Mouse (Mus musculus) liver, embryonic 11.5 days (tissue): ENCODE measurements around the gene Hey2. TPM values are rescaled to one million over a fixed set of nuclear protein-coding genes. Genes with fewer than 3 reads are reported as not detected.
A peak's percentile ranks its signal among the peaks of the same experiment; 100 is the strongest.

ENCODE experiments used
- ATAC-seq: fragments of 200-750 bp; cut with Nextera tagmentation; replicated peaks from 2 replicates; pipeline ENCODE4 v1.8.0; 2017; ENCODE audit warnings: moderate number of reproducible peaks, mild to moderate bottlenecking, moderate TSS enrichment, moderate library complexity; ENCODE audit not compliant: low FRiP score
- DNase-seq: peaks from one replicate; pipeline ENCODE4 v3.0.0-alpha.2; 2017; ENCODE audit warnings: low spot score
- H3K27ac ChIP-seq: fragments of 300-500 bp; sonication (generic); 2 replicates; pipeline ENCODE4 v1.5.1; 2014; ENCODE audit warnings: mild to moderate bottlenecking, low read depth, low read length, control low read depth
- H3K27me3 ChIP-seq: fragments of 300-500 bp; sonication (generic); replicated peaks from 2 replicates; pipeline ENCODE4 v1.6.1; 2014; ENCODE audit warnings: low read length, mixed read lengths; ENCODE audit not compliant: control insufficient read depth, insufficient read depth
- H3K36me3 ChIP-seq: fragments of 300-500 bp; sonication (generic); 2 replicates; pipeline ENCODE4 v1.6.1; 2014; ENCODE audit warnings: mild to moderate bottlenecking, low read length, moderate library complexity, mixed read lengths; ENCODE audit not compliant: control insufficient read depth, insufficient read depth
- H3K4me1 ChIP-seq: fragments of 300-500 bp; sonication (generic); replicated peaks from 2 replicates; pipeline ENCODE4 v1.6.1; 2014; ENCODE audit warnings: low read length, mixed read lengths; ENCODE audit not compliant: control insufficient read depth, insufficient read depth
- H3K4me2 ChIP-seq: fragments of 300-500 bp; sonication (generic); 2 replicates; pipeline ENCODE4 v1.6.1; 2014; ENCODE audit warnings: mild to moderate bottlenecking, control low read depth, moderate library complexity
- H3K4me3 ChIP-seq: fragments of 300-500 bp; sonication (generic); 2 replicates; pipeline ENCODE4 v1.5.1; 2014; ENCODE audit warnings: low read depth, low read length, control low read depth
- H3K9ac ChIP-seq: fragments of 300-500 bp; sonication (generic); 2 replicates; pipeline ENCODE4 v1.6.1; 2014; ENCODE audit warnings: low read depth, low read length, control low read depth
- H3K9me3 ChIP-seq: fragments of 300-500 bp; sonication (generic); 2 replicates; pipeline ENCODE4 v1.6.1; 2016; ENCODE audit warnings: low read length, inconsistent platforms, mixed read lengths; ENCODE audit not compliant: control insufficient read depth
- WGBS: fragments of 180-500 bp; shearing (Covaris S2); extraction: QIAGEN DNeasy Blood & Tissue Kit; methylation state at CpG from one replicate; pipeline ENCODE4 v1.1.7; 2014; 5-methylcytosine and 5-hydroxymethylcytosine counted together
- polyA plus RNA-seq: library from polyadenylated mRNA; unstranded; fragments of >200 nt; fragmentation: Nextera tagmentation; extraction: Ambion mirVana; gene quantifications from 2 replicates; pipeline ENCODE4 v1.2.1, GENCODE M21; 2014

The Hey2 gene
- polyA plus RNA-seq, 1 experiment from 2014 or later, result 0.93 TPM

DNA sequence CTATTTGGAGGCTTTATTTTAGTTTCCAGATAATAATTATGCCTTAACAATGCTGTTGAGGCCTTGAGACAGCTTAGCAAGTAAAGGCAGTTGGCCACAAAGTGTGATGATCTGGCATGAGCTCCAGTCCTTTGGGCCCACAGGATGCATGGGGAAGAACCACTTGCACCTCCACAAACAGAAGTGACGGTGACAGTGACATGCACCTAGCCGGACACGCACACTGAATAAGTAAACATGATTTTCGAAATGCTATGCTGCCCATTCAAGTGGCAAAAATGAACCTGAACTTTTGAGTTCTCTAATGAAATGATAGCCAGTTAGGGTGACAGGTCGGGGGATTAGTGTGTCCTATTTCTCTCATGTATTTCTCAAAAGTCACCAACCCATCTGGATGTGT is 1.8 kb downstream of the Hey2 start:
- Histone ChIP-seq H3K36me3 (no peaks in the 10 kb centered on the region), H3K4me2 (no peak overlapping the region), H3K27me3 (peaks cover 46% of the 10 kb centered on the region), H3K27ac (no peak overlapping the region), H3K4me3 (no peak overlapping the region), H3K4me1 (peaks cover 7% of the 10 kb centered on the region), H3K9ac (no peak overlapping the region), H3K9me3 (no peaks in the 10 kb centered on the region)
- no peak for ATAC-seq
- no peak for DNase-seq
- WGBS, result 77% methylated on average over 5 of the region's 5 CpGs

DNA sequence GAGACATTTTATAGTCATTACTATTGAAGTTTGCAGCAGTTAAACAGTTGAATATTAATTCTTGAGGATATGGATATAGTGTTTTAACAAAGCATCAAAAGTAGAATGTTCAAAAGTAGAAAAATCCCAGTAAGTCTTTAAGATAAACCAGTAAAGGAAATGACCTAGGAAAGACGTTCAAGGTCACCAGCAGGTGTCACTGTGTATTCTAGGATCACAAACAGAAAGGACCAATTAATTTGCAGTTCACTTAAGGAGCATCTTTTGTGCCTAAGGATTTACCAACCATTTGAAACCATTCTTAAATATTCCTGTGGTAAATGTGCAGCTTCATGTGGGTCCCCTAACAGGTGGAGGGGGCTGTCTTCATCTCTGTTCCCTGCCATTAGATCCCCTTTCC is 4.4 kb downstream of the Hey2 start:
- peaks cover 5% of the 10 kb centered on the region for H3K4me1 ChIP-seq
- no peaks in the 10 kb centered on the region for H3K9me3 ChIP-seq
- no peak overlapping the region for H3K4me2 ChIP-seq
- no peak for ATAC-seq
- no peak overlapping the region for H3K27ac ChIP-seq
- 5% methylated on average over 1 of the region's 1 CpGs for WGBS
- peaks cover 20% of the 10 kb centered on the region for H3K27me3 ChIP-seq
- no peak for DNase-seq
- H3K4me3 ChIP-seq, result no peak overlapping the region
- no peak overlapping the region for H3K9ac ChIP-seq
- no peaks in the 10 kb centered on the region for H3K36me3 ChIP-seq

DNA sequence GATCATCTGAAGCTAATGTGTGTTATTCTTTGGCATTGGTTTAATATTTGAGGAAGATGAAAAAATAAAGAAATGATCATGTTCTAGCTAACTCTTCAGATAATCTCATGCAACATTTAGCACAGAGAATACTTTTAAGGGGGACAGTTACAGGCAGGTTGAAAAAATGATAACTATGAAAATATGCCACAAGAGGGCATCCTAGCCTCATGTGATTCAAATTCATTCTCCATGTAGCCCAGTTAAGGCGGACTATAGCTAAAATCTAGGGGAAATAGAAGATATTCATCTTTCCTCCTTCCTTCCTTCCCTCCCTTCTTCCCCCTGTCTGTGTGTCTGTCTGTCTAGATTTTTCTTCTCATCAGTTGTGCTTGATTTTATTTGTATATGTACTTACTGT is 17.6 kb downstream of the Hey2 start:
- H3K4me1 ChIP-seq, result no peaks in the 10 kb centered on the region
- H3K27ac ChIP-seq, result no peak overlapping the region
- DNase-seq (no peak), ATAC-seq (no peak)
- H3K9me3 ChIP-seq, result no peaks in the 10 kb centered on the region
- no peak overlapping the region for H3K4me3 ChIP-seq
- no peaks in the 10 kb centered on the region for H3K27me3 ChIP-seq
- no peak overlapping the region for H3K4me2 ChIP-seq
- H3K36me3 ChIP-seq, result no peaks in the 10 kb centered on the region
- 5% methylated on average over 1 of the region's 1 CpGs for WGBS
- no peak overlapping the region for H3K9ac ChIP-seq

- no peaks in the 10 kb centered on the region for H3K4me1 ChIP-seq
- H3K9ac ChIP-seq, result peak overlapping the region; percentile 43; the same call in 1 of the 2 replicates
- no peaks in the 10 kb centered on the region for H3K9me3 ChIP-seq
- peak; percentile 94 for ATAC-seq
- H3K4me2 ChIP-seq, result peak overlapping the region; percentile 59
- H3K27me3 ChIP-seq, result no peaks in the 10 kb centered on the region
- WGBS, result 9% methylated on average over 11 of the region's 11 CpGs
- peak; percentile 80 for DNase-seq
- H3K4me3 ChIP-seq, result peak overlapping the region; percentile 47
- no peak overlapping the region for H3K27ac ChIP-seq
- no peaks in the 10 kb centered on the region for H3K36me3 ChIP-seq
Observed at GRCm38 (mm10) chr10:30810967-30811293, 31.7 kb downstream of the Hey2 start.

GRCm38 (mm10) chr10:30810247-30810966 is 32.2 kb downstream of the Hey2 start:
- no peak for DNase-seq
- 44% methylated on average over 9 of the region's 9 CpGs for WGBS
- Histone ChIP-seq H3K27me3 (no peaks in the 10 kb centered on the region), H3K9ac (peak overlapping the region; percentile 43; the same call in 1 of the 2 replicates), H3K4me1 (no peaks in the 10 kb centered on the region), H3K4me3 (peak overlapping the region; percentile 47), H3K27ac (no peak overlapping the region), H3K9me3 (no peaks in the 10 kb centered on the region), H3K36me3 (no peaks in the 10 kb centered on the region), H3K4me2 (peak overlapping the region; percentile 59)
- ATAC-seq, result peak; percentile 56

DNA sequence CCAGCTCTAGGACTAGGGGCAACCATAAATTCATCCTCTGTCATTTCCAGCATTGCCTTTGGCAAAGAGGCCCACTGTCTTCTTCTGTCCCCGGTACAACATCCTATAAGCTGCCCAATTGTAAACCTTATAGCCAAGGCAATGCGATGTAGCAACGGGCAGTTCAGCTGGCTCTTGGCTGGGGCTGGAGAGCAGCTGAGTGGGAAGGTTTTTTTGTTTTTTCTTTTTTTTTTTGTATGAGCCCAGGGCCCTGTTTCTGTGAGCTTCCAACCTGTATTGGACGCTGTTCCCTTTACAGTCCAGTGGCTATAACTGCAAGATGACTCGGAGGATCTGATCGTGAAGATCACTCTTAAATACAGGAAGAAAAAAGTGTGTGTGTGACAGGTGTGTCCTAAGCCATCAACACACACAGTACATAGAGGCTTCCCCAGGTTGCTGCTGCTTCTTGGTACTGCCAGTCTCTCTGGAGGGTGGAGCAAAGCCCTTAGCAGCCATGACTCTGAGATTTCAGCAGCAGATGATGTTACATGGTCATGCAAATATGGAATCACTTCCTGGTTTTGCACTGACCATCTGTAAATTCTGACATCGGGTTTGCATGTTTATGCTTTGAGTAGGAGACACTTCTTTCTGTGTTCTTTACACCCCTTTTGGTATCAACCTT is 38.9 kb downstream of the Hey2 start:
- ATAC-seq, result peak; percentile 4; the same call in 1 of the 2 replicates
- 40% methylated on average over 7 of the region's 7 CpGs for WGBS
- no peak for DNase-seq

DNA sequence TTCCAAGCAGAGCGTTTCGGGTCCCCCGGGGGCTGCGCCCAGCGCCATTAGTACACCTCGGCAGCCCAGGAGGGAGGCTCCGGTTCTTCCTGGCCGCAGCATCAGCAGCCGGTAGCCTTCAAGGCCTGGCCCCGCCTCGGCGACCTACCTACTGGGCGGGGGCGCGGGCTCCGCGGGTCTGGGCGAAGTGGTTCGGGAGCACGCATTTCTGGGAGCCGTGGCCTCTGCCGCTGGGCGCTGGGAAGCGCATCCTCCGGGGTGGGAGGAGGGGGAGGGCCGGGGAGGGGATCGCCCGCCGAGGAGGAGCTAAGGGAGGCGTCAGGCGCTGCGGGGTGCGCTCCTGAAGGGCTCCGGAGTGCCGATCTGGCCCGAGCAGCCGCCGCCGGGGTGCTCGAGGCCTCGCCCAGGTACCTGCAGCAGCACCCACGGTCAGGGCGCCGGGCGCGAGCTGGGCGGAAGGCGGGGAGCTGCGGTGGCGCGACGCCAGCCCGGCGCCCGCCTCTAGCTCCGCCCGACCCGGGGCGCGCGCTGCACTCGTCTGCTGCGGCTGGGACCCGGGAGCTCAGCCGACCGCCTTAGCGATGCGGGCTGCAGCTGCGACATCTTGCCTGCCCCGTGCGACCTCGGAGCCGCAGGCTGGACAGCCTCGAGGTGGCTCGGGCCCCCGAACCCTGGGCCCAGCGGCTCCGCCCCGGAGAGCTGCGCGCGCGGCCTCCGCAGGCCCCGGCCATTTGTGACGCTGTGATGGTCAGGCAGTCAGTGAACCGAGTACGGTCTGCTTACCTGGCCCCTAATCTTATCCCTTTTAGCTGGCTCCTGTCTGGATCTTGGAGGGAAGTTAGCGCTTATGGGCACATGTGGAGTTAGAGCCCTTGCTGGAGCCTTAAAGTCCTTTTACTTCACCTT is 39.7 kb downstream of the Hey2 start, which contains the start of gene Ncoa7:
Gene Ncoa7, minus strand, starts transcription at position 646 of the 906 bp plus-strand sequence.
- Histone ChIP-seq H3K4me1 (peaks cover 6% of the 10 kb centered on the region), H3K36me3 (no peaks in the 10 kb centered on the region), H3K9me3 (no peaks in the 10 kb centered on the region), H3K4me2 (peak within 1 kb of the TSS; percentile 83), H3K27me3 (no peaks in the 10 kb centered on the region), H3K4me3 (peak within 1 kb of the TSS; percentile 79), H3K9ac (peak within 1 kb of the TSS; percentile 81), H3K27ac (peak within 1 kb of the TSS; percentile 92)
- ATAC-seq, result peak; percentile 93
- peak; percentile 85 for DNase-seq
- WGBS, result under 1% methylated on average over 83 of the region's 89 CpGs

More for the DNA sequence above, 38.9 kb downstream of the Hey2 start:
- no peaks in the 10 kb centered on the region for H3K27me3 ChIP-seq
- no peaks in the 10 kb centered on the region for H3K36me3 ChIP-seq
- H3K9ac ChIP-seq, result peak overlapping the region; percentile 81
- H3K4me3 ChIP-seq, result peak overlapping the region; percentile 79
- H3K9me3 ChIP-seq, result no peaks in the 10 kb centered on the region
- H3K27ac ChIP-seq, result peak overlapping the region; percentile 92
- peaks cover 6% of the 10 kb centered on the region for H3K4me1 ChIP-seq
- H3K4me2 ChIP-seq, result peak overlapping the region; percentile 83

GRCm38 (mm10) chr10:30802033-30802432 is 40.6 kb downstream of the Hey2 start:
- H3K9ac ChIP-seq, result peak overlapping the region; percentile 81
- peak overlapping the region; percentile 92 for H3K27ac ChIP-seq
- no peaks in the 10 kb centered on the region for H3K27me3 ChIP-seq
- H3K4me3 ChIP-seq, result peak overlapping the region; percentile 79
- peaks cover 6% of the 10 kb centered on the region for H3K4me1 ChIP-seq
- 13% methylated on average over 8 of the region's 8 CpGs for WGBS
- no peaks in the 10 kb centered on the region for H3K36me3 ChIP-seq
- DNase-seq (no peak), ATAC-seq (no peak; the same call in 1 of the 2 replicates)
- peak overlapping the region; percentile 83 for H3K4me2 ChIP-seq
- no peaks in the 10 kb centered on the region for H3K9me3 ChIP-seq
